Mouse (Mus musculus) gonadal fat pad, adult 2 months (tissue): ENCODE data around the gene Elfn1. TPM values are rescaled to one million over a fixed set of nuclear protein-coding genes. Genes with fewer than 3 reads are reported as not detected.

Experiments used
- DNase-seq: peaks from one replicate; pipeline ENCODE4 v3.0.0-alpha.2; 2012; ENCODE audit warnings: low read depth
- polyA plus RNA-seq: library from polyadenylated mRNA; depleted of rRNA; stranded (reverse); fragments of >200 nt; gene quantifications from 2 replicates; pipeline ENCODE4 v1.2.3, GENCODE M21; 2012; rRNA removed

Gene Elfn1
- polyA plus RNA-seq, 1 experiment, result 0.22 TPM

- DNase-seq, result no peak
Observed at GRCm38 (mm10) chr5:140021755-140022154, 114.0 kb downstream of the Elfn1 start.

GRCm38 (mm10) chr5:140022861-140023260 lies 115.1 kb downstream of the Elfn1 start:
- DNase-seq, result no peak

- peak; percentile 4 for DNase-seq
Observed at GRCm38 (mm10) chr5:140023941-140024500, 116.3 kb downstream of the Elfn1 start.

Other genes starting within 250 kb of the Elfn1 start
- gene Micall2, start 171.6 kb upstream of the Elfn1 start, polyA plus RNA-seq, result 6.7 and 7.9 TPM in 2 replicates
- 64.4 and 70.0 TPM in 2 replicates for gene Ints1, start 132.3 kb upstream of the Elfn1 start, polyA plus RNA-seq
- gene Mafk, start 116.4 kb upstream of the Elfn1 start, polyA plus RNA-seq, result 15.7 and 17.3 TPM in 2 replicates
- 22.5 and 22.6 TPM in 2 replicates for gene Tmem184a, start 88.0 kb upstream of the Elfn1 start, polyA plus RNA-seq
- gene Gm26938, start 81.5 kb upstream of the Elfn1 start, polyA plus RNA-seq, result not detected in 2 replicates
- gene Psmg3, start 81.1 kb upstream of the Elfn1 start, polyA plus RNA-seq, result 19.9 and 27.7 TPM in 2 replicates